Mouse (Mus musculus): ENCODE measurements around the gene Fmnl1. TPM values are rescaled to one million over a fixed set of nuclear protein-coding genes. Genes with fewer than 3 reads are reported as not detected.

Gene Fmnl1
- polyA plus RNA-seq, 1 experiment from 2014 or later = 1.8 TPM

- H3K27ac ChIP-seq (replicated peaks) = no peak overlapping the region
- H3K4me2 ChIP-seq (replicated peaks) = no peak overlapping the region
- ATAC-seq (ENCODE audit: low FRiP score, low read depth) = no peak
- H3K9ac ChIP-seq (replicated peaks) = no peak overlapping the region
- no peaks in the 10 kb centered on the region for H3K9me3 ChIP-seq
- H3K36me3 ChIP-seq = peaks cover 56% of the 10 kb centered on the region
- H3K4me3 ChIP-seq = no peak overlapping the region
- 86% methylated on average over 6 of the region's 6 CpGs for WGBS
- no peaks in the 10 kb centered on the region for H3K4me1 ChIP-seq
- no peaks in the 10 kb centered on the region for H3K27me3 ChIP-seq
Measured at GRCm38 (mm10) chr11:103236431-103236830, 65.5 kb downstream of the Fmnl1 start.

- no peak overlapping the region for H3K27ac ChIP-seq (replicated peaks)
- H3K27me3 ChIP-seq = no peaks in the 10 kb centered on the region
- WGBS = 93% methylated on average over 10 of the region's 10 CpGs
- no peak for ATAC-seq (ENCODE audit: low FRiP score, low read depth)
- H3K4me3 ChIP-seq = no peak overlapping the region
- no peaks in the 10 kb centered on the region for H3K9me3 ChIP-seq
- no peak overlapping the region for H3K9ac ChIP-seq (replicated peaks)
- H3K4me2 ChIP-seq (replicated peaks) = no peak overlapping the region
- 0 out of 2 replicates have a peak, but pooled peaks cover 1% of the 10 kb centered on the region for H3K4me1 ChIP-seq
- peaks cover 56% of the 10 kb centered on the region for H3K36me3 ChIP-seq
Measured at GRCm38 (mm10) chr11:103236903-103237302, 66.0 kb downstream of the Fmnl1 start.

GRCm38 (mm10) chr11:103237757-103238156 lies 66.8 kb downstream of the Fmnl1 start:
- no peak for ATAC-seq (ENCODE audit: low FRiP score, low read depth)
- no peaks in the 10 kb centered on the region for H3K27me3 ChIP-seq
- H3K9me3 ChIP-seq = no peaks in the 10 kb centered on the region
- H3K4me2 ChIP-seq (replicated peaks) = no peak overlapping the region
- H3K27ac ChIP-seq (replicated peaks) = no peak overlapping the region
- H3K36me3 ChIP-seq = peaks cover 54% of the 10 kb centered on the region
- H3K4me3 ChIP-seq = no peak overlapping the region
- 75% methylated on average over 9 of the region's 9 CpGs for WGBS
- H3K4me1 ChIP-seq = 0 out of 2 replicates have a peak, but pooled peaks cover 3% of the 10 kb centered on the region
- no peak overlapping the region for H3K9ac ChIP-seq (replicated peaks)

- Histone ChIP-seq H3K27me3 (no peaks in the 10 kb centered on the region), H3K4me1 (0 out of 2 replicates have a peak, but pooled peaks cover 3% of the 10 kb centered on the region), H3K36me3 (peaks cover 55% of the 10 kb centered on the region), H3K4me3 (no peak overlapping the region), H3K9ac (replicated peaks) (no peak overlapping the region), H3K27ac (replicated peaks) (no peak overlapping the region), H3K4me2 (replicated peaks) (no peak overlapping the region), H3K9me3 (no peaks in the 10 kb centered on the region)
- ATAC-seq (ENCODE audit: low FRiP score, low read depth) = no peak
- WGBS = 60% methylated on average over 7 of the region's 7 CpGs
Measured at GRCm38 (mm10) chr11:103240740-103241139, 69.8 kb downstream of the Fmnl1 start.

- peaks cover 33% of the 10 kb centered on the region for H3K4me1 ChIP-seq
- WGBS = 91% methylated on average over 4 of the region's 4 CpGs
- H3K9me3 ChIP-seq = no peaks in the 10 kb centered on the region
- H3K27ac ChIP-seq (replicated peaks) = no peak overlapping the region
- H3K9ac ChIP-seq (replicated peaks) = no peak overlapping the region
- peaks cover 21% of the 10 kb centered on the region for H3K36me3 ChIP-seq
- ATAC-seq (ENCODE audit: low FRiP score, low read depth) = no peak
- H3K4me3 ChIP-seq = no peak overlapping the region
- H3K27me3 ChIP-seq = no peaks in the 10 kb centered on the region
- H3K4me2 ChIP-seq (replicated peaks) = no peak overlapping the region
Measured at GRCm38 (mm10) chr11:103244856-103245255, 73.9 kb downstream of the Fmnl1 start.

GRCm38 (mm10) chr11:103246081-103246730 lies 75.3 kb downstream of the Fmnl1 start:
- Histone ChIP-seq H3K27me3 (no peaks in the 10 kb centered on the region), H3K4me3 (no peak overlapping the region), H3K9me3 (no peaks in the 10 kb centered on the region), H3K36me3 (peaks cover 9% of the 10 kb centered on the region; the same call in 1 of the 2 replicates), H3K4me2 (replicated peaks) (no peak overlapping the region), H3K4me1 (peaks cover 34% of the 10 kb centered on the region), H3K27ac (replicated peaks) (no peak overlapping the region), H3K9ac (replicated peaks) (no peak overlapping the region)
- no peak for ATAC-seq (ENCODE audit: low FRiP score, low read depth)
- WGBS = 85% methylated on average over 10 of the region's 10 CpGs

- 76% methylated on average over 4 of the region's 4 CpGs for WGBS
- H3K27ac ChIP-seq (replicated peaks) = no peak overlapping the region
- ATAC-seq (ENCODE audit: low FRiP score, low read depth) = no peak
- H3K4me1 ChIP-seq = peaks cover 33% of the 10 kb centered on the region
- H3K9ac ChIP-seq (replicated peaks) = no peak overlapping the region
- H3K27me3 ChIP-seq = no peaks in the 10 kb centered on the region
- H3K9me3 ChIP-seq = no peaks in the 10 kb centered on the region
- no peak overlapping the region for H3K4me3 ChIP-seq
- H3K36me3 ChIP-seq = peaks cover 5% of the 10 kb centered on the region; the same call in 1 of the 2 replicates
- no peak overlapping the region for H3K4me2 ChIP-seq (replicated peaks)
Measured at GRCm38 (mm10) chr11:103246731-103247290, 75.9 kb downstream of the Fmnl1 start.

GRCm38 (mm10) chr11:103247504-103248177 lies 76.7 kb downstream of the Fmnl1 start:
- no peak for ATAC-seq (ENCODE audit: low FRiP score, low read depth)
- 79% methylated on average over 11 of the region's 11 CpGs for WGBS

More at GRCm38 (mm10) chr11:103247504-103248177, 76.7 kb downstream of the Fmnl1 start:
- Histone ChIP-seq H3K4me1 (peaks cover 30% of the 10 kb centered on the region), H3K4me2 (replicated peaks) (no peak overlapping the region), H3K27ac (replicated peaks) (no peak overlapping the region; the same call in 1 of the 2 replicates), H3K4me3 (no peak overlapping the region), H3K9ac (replicated peaks) (no peak overlapping the region), H3K36me3 (0 out of 2 replicates have a peak, but pooled peaks cover 2% of the 10 kb centered on the region), H3K9me3 (no peaks in the 10 kb centered on the region), H3K27me3 (no peaks in the 10 kb centered on the region)

Other genes starting within 250 kb of the Fmnl1 start
- gene Kif18b, start 246.0 kb upstream of the Fmnl1 start, polyA plus RNA-seq (2016; fragmentation: Nextera tagmentation; extraction: Ambion mirVana) = 9.1 and 9.7 TPM in 2 replicates
- 12.7 and 15.3 TPM in 2 replicates for gene C1ql1, start 224.4 kb upstream of the Fmnl1 start, polyA plus RNA-seq (2016; fragmentation: Nextera tagmentation; extraction: Ambion mirVana)
- gene Nmt1, start 142.9 kb upstream of the Fmnl1 start, polyA plus RNA-seq (2016; fragmentation: Nextera tagmentation; extraction: Ambion mirVana) = 41.3 and 44.8 TPM in 2 replicates
- gene Dcakd, start 142.8 kb upstream of the Fmnl1 start, polyA plus RNA-seq (2016; fragmentation: Nextera tagmentation; extraction: Ambion mirVana) = 163 and 174 TPM in 2 replicates
- 0.79 and 1.1 TPM in 2 replicates for gene Plcd3, start 69.4 kb upstream of the Fmnl1 start, polyA plus RNA-seq (2016; fragmentation: Nextera tagmentation; extraction: Ambion mirVana)
- 7.5 and 8.4 TPM in 2 replicates for gene Acbd4, start 69.4 kb upstream of the Fmnl1 start, polyA plus RNA-seq (2016; fragmentation: Nextera tagmentation; extraction: Ambion mirVana)
- gene Hexim1, start 54.9 kb upstream of the Fmnl1 start, polyA plus RNA-seq (2016; fragmentation: Nextera tagmentation; extraction: Ambion mirVana) = 2.6 and 3.1 TPM in 2 replicates
- gene Hexim2, start 38.7 kb upstream of the Fmnl1 start, polyA plus RNA-seq (2016; fragmentation: Nextera tagmentation; extraction: Ambion mirVana) = 9.7 and 10.5 TPM in 2 replicates
- not detected in 2 replicates for gene 1700023F06Rik, start 37.5 kb downstream of the Fmnl1 start, polyA plus RNA-seq (2016; fragmentation: Nextera tagmentation; extraction: Ambion mirVana)
- 0.21 TPM in 1 of 2 replicates, not detected in the other for gene Spata32, start 47.3 kb downstream of the Fmnl1 start, polyA plus RNA-seq (2016; fragmentation: Nextera tagmentation; extraction: Ambion mirVana)
- gene Map3k14, start 96.4 kb downstream of the Fmnl1 start, polyA plus RNA-seq (2016; fragmentation: Nextera tagmentation; extraction: Ambion mirVana) = 6.0 and 7.8 TPM in 2 replicates
- 4.3 and 4.4 TPM in 2 replicates for gene Arhgap27, start 192.6 kb downstream of the Fmnl1 start, polyA plus RNA-seq (2016; fragmentation: Nextera tagmentation; extraction: Ambion mirVana)
- 12.1 and 12.7 TPM in 2 replicates for gene Plekhm1, start 241.6 kb downstream of the Fmnl1 start, polyA plus RNA-seq (2016; fragmentation: Nextera tagmentation; extraction: Ambion mirVana)

Data from midbrain, embryonic 12.5 days (tissue).